Mouse (Mus musculus) hindbrain, embryonic 11.5 days (tissue): ENCODE measurements at regions not wholly inside any gene's neighbourhood (a gene's known extent, or its start where the extent isn't known, plus 50 kb on each side); places are given as distances from the start of the nearest gene placed in this dataset.

ENCODE experiments used
- ATAC-seq: fragments of 200-750 bp; cut with Nextera tagmentation; 2 replicates; pipeline ENCODE4 v1.8.0; 2017; ENCODE audit warnings: mild to moderate bottlenecking, moderate TSS enrichment, moderate library complexity; ENCODE audit not compliant: low FRiP score
- DNase-seq: peaks from one replicate; pipeline ENCODE4 v3.0.0-alpha.2; 2015; ENCODE audit warnings: low spot score
- H3K27ac ChIP-seq: fragments of 300-500 bp; sonication (generic); 2 replicates; pipeline ENCODE4 v1.5.1; 2014; ENCODE audit warnings: mild to moderate bottlenecking, low read depth, low read length
- H3K27me3 ChIP-seq: fragments of 300-500 bp; sonication (generic); 2 replicates; pipeline ENCODE4 v1.6.1; 2014; ENCODE audit warnings: mild to moderate bottlenecking, low read length, moderate library complexity, mixed read lengths; ENCODE audit not compliant: control insufficient read depth, insufficient read depth
- H3K36me3 ChIP-seq: fragments of 300-500 bp; sonication (generic); 2 replicates; pipeline ENCODE4 v1.6.1; 2014; ENCODE audit warnings: mild to moderate bottlenecking, low read length, moderate library complexity, mixed read lengths; ENCODE audit not compliant: control insufficient read depth, insufficient read depth
- H3K4me1 ChIP-seq: fragments of 300-500 bp; sonication (generic); replicated peaks from 2 replicates; pipeline ENCODE4 v1.6.1; 2014; ENCODE audit warnings: low read length, mixed read lengths; ENCODE audit not compliant: control insufficient read depth, insufficient read depth
- H3K4me2 ChIP-seq: fragments of 300-500 bp; sonication (generic); replicated peaks from 2 replicates; pipeline ENCODE4 v1.6.1; 2014; ENCODE audit warnings: mild to moderate bottlenecking, low read depth, low read length
- H3K4me3 ChIP-seq: fragments of 300-500 bp; sonication (generic); 2 replicates; pipeline ENCODE4 v1.5.1; 2014; ENCODE audit warnings: low read depth, low read length
- H3K9ac ChIP-seq: fragments of 300-500 bp; sonication (generic); 2 replicates; pipeline ENCODE4 v1.6.1; 2014; ENCODE audit warnings: low read depth, low read length
- H3K9me3 ChIP-seq: fragments of 300-500 bp; sonication (generic); 2 replicates; pipeline ENCODE4 v1.6.1; 2016; ENCODE audit warnings: low read length; ENCODE audit not compliant: control insufficient read depth
- WGBS: fragments of 180-500 bp; shearing (Covaris S2); extraction: QIAGEN DNeasy Blood & Tissue Kit; methylation state at CpG from one replicate; pipeline ENCODE4 v1.1.7; 2014; 5-methylcytosine and 5-hydroxymethylcytosine counted together

DNA sequence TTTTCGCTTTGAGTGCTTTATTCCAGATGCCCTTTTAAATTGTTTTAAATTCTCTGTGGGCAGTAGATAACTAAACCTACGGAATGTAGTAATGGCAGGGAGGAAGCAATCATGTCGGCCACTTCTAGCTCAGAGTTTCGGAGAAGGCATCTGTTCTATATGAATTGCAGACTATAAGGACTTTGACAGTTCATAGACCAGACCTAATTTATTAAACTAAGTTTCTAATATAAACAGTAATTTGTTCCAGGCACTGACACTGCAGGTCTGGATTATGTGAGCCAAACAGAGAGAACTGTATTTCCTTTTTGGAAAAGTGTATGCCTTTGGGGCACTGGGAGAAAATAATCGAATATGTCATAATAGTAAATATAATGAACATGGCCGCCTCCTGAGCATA lies 591.4 kb downstream of the Plcl1 start:
- DNase-seq (no peak), ATAC-seq (no peak)

More for the DNA sequence above, 591.4 kb downstream of the Plcl1 start:
- H3K9me3 ChIP-seq = no peaks in the 10 kb centered on the region
- no peak overlapping the region for H3K4me3 ChIP-seq
- 91% methylated on average over 6 of the region's 6 CpGs for WGBS
- no peaks in the 10 kb centered on the region for H3K36me3 ChIP-seq
- H3K27me3 ChIP-seq = no peaks in the 10 kb centered on the region
- no peak overlapping the region for H3K4me2 ChIP-seq
- H3K9ac ChIP-seq = no peak overlapping the region
- no peaks in the 10 kb centered on the region for H3K4me1 ChIP-seq
- H3K27ac ChIP-seq = no peak overlapping the region
